Mouse (Mus musculus) stomach, postnatal 0 days (tissue): ENCODE measurements around the gene Ankmy1.
A peak's percentile ranks its signal among the peaks of the same experiment; 100 is the strongest.

ENCODE experiments used
- CTCF ChIP-seq: IDR thresholded peaks from 2 replicates; pipeline ENCODE4 v1.5.1; 2016; ENCODE audit warnings: antibody characterized with exemption, low read depth, mild to moderate bottlenecking, moderate library complexity
- EP300 ChIP-seq: optimal IDR thresholded peaks from 2 replicates; pipeline ENCODE3; 2016; ENCODE audit warnings: antibody characterized with exemption

GRCm38 (mm10) chr1:92895089-92895488, 7.6 kb downstream of the Ankmy1 start:
- peak; percentile 96 for TF ChIP-seq CTCF
- TF ChIP-seq EP300, result no peak
